In the genomic region with DNA sequence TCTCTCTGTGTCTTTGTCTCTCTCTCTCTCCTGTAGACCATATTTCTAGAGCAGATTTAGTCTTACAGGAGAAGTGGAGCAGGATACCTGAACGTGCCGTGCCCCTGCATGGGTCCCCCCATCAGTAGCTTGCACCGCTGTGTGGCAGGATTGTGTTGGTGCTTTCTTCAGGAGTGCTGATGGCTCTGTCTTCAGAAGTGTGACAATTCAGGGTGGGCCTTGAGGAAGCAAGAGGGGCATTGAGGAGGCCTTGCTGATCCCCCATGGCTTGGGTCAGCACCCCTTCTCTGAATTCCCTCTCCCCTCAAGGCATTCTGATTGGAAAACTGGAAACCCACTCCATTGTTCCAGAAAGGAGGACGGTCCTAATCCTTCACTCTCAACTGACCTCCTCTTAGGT, we compare ENCODE assay signal across 20 mouse cellular contexts. TPM values are rescaled to one million over a fixed set of nuclear protein-coding genes. Genes with fewer than 3 reads are reported as not detected.
DNase-seq lines count a peak whose midpoint lies in the region; ATAC-seq and TF ChIP-seq lines count a peak whose summit lies in the region.
"Had no signal": no experiment of that assay in that cellular context is flagged by ENCODE, and none has a peak within 500 bp of the region (broad histone marks: within the 10 kb centered on the region; RNA-seq: fewer than 3 reads in every experiment).

No protein-coding gene starts in this region.

- H3K27ac ChIP-seq in cerebellum, adult 2 months (ENCODE audit: insufficient read depth, low read length) = peak overlapping the region; percentile 41
- H3K27ac ChIP-seq: embryonic facial prominence, embryonic 13.5 days; embryonic facial prominence, embryonic 15.5 days; forebrain, embryonic 10.5 days; forebrain, embryonic 12.5 days had no signal

- DNase-seq in cerebellum, adult 2 months = peak in 1 of 2 experiments; percentile 26
- peak; percentile 49 for DNase-seq in cerebellum, adult 9-10 months
- no peak for DNase-seq in cerebellum, postnatal 25 days
- DNase-seq in heart, adult 11 months = peak; percentile 83
- no peak for DNase-seq in heart, postnatal 4 days
- DNase-seq: adrenal gland, adult 2 months; adrenal gland, postnatal 10 days; adrenal gland, postnatal 25 days; embryo, embryonic 11 days had no signal

- WGBS in cerebellum, adult 2 months = 85% methylated on average over 4 of the region's 4 CpGs

- ATAC-seq in cerebellum, adult (ENCODE audit: insufficient number of reproducible peaks, low FRiP score, low TSS enrichment) = no peak
- ATAC-seq: forebrain, embryonic 14.5 days; forebrain, embryonic 16.5 days had no signal

- TF ChIP-seq CTCF in cerebellum, adult 2 months (IDR thresholded peaks at IDR 0.05; ENCODE audit: borderline replicate concordance, insufficient read depth, low read depth, low read length) = no peak

- no peak for TF ChIP-seq POLR2A in cerebellum, adult 2 months (IDR thresholded peaks at IDR 0.05; ENCODE audit: borderline replicate concordance, insufficient read depth, low read length)

- no peak overlapping the region for H3K4me3 ChIP-seq in cerebellum, adult 2 months (replicated peaks; ENCODE audit: insufficient read depth, low read depth, low read length)
- H3K4me3 ChIP-seq: embryonic facial prominence, embryonic 13.5 days; embryonic facial prominence, embryonic 15.5 days; erythroblast, embryonic 14.5 days; forebrain, embryonic 10.5 days; forebrain, embryonic 12.5 days had no signal

- H3K4me1 ChIP-seq in cerebellum, adult 2 months (ENCODE audit: control insufficient read depth, insufficient read depth, low read length) = peaks cover 46% of the 10 kb centered on the region

- no peaks in the 10 kb centered on the region for H3K27me3 ChIP-seq in cerebellum, adult 2 months (ENCODE audit: control insufficient read depth, insufficient read depth, low read length)

RNA-seq across cellular contexts. Expression of a gene that starts 4.0 kb away (rescaled TPM):
- polyA plus RNA-seq in cerebellum, adult 2 months (2012; rRNA removed) = 187 and 208 TPM in 2 replicates
- total RNA-seq in heart, postnatal 4 days (2021) = 10 to 100 TPM; 21.1 to 21.5 TPM
- total RNA-seq: common myeloid progenitor, adult 5-6 weeks; MEL had no signal
- polyA plus RNA-seq: C2C12; embryonic facial prominence, embryonic 13.5 days; erythroblast, embryonic 14.5 days had no signal

RNA-seq across cellular contexts. Expression of a gene that starts 45.4 kb away (rescaled TPM):
- polyA plus RNA-seq in cerebellum, adult 2 months (2012; rRNA removed) = 44.7 and 47.5 TPM in 2 replicates
- total RNA-seq in heart, postnatal 4 days (2021) = 10 to 100 TPM; 13.4 to 13.7 TPM

Comparison
In these comparisons a context has a peak if more than half of its experiments do, and no peak if none do; other contexts are left out.
1. DNase-seq: peak in cerebellum, adult 9-10 months (single experiment) and heart, adult 11 months (single experiment); none in cerebellum, postnatal 25 days (0 of 2) and heart, postnatal 4 days (single experiment).